Mouse (Mus musculus): Measurements from ENCODE around the gene 4930452B06Rik. TPM values are rescaled to one million over a fixed set of nuclear protein-coding genes. Genes with fewer than 3 reads are reported as not detected.

Gene 4930452B06Rik
- polyA plus RNA-seq, 1 experiment: not detected

DNA sequence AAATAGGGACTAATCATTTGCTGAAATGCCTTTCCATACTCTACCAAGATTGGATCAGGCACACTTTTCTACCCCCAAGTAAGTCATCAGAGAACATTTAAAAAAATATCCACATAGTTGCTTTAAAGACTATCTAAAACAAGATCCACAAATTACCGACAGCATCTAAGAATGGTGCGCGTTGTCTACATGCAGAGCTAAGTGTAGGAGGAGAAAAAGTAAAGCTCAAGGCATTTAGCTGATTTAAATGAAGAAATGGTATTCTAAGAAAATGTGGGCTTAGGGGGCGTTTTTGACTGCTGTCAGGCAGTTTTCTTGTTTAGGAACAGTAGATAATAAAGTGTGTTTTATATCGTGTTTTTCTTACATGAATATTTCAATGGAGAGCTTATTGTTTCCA lies 163.5 kb downstream of the 4930452B06Rik start:
- no peaks in the 10 kb centered on the region for H3K4me1 ChIP-seq (ENCODE audit: control insufficient read depth, insufficient read depth, low read length)
- H3K27ac ChIP-seq (ENCODE audit: insufficient read depth, low read depth, low read length): no peak overlapping the region
- H3K4me3 ChIP-seq (ENCODE audit: insufficient read depth, low read length): no peak overlapping the region
- TF ChIP-seq CTCF (IDR thresholded peaks at IDR 0.05; ENCODE audit: low read depth, low read length) (no peak), POLR2A (IDR thresholded peaks at IDR 0.05; ENCODE audit: borderline replicate concordance, low read depth, low read length) (no peak)

DNA sequence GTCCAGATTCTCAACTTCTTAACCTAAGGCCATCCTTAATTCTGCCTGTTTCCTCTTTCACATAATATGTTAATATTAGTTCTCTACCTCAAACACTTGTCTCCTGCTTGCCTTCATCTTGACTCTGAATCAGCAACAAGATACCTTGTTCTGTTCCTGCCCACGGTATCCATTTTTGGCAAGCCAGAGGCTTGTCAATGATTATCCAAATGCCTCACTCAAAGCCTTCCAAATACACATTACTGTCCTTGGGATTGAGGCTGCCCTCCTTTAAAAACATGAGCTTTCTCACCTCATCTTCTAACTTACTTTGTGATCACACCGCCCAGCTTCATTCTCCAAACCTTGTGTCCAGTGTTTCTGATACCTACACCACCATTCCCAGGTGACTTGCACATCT lies 170.3 kb downstream of the 4930452B06Rik start:
- no peak overlapping the region for H3K4me3 ChIP-seq (ENCODE audit: insufficient read depth, low read length)
- H3K4me1 ChIP-seq (ENCODE audit: control insufficient read depth, insufficient read depth, low read length): no peaks in the 10 kb centered on the region
- TF ChIP-seq POLR2A (IDR thresholded peaks at IDR 0.05; ENCODE audit: borderline replicate concordance, low read depth, low read length) (no peak), CTCF (IDR thresholded peaks at IDR 0.05; ENCODE audit: low read depth, low read length) (no peak)
- no peak overlapping the region for H3K27ac ChIP-seq (ENCODE audit: insufficient read depth, low read depth, low read length)

DNA sequence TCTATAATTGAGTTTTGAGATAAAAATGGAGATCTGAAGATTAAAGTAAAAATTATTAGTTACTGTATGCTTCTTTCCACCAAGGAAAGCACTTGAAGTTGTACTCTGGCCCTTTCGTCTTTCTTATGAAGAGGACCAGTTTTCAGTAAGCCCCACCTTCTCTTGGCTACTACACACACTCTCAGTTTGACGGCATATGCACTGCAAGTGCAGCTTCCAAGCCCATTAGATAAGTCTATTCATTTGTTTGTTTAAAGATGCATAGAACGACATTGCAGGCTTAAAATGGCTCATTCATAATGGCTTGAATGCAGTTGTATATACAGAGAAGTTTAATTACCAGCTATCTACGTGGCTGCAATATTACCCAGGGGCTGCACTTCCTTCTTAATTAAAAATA lies 171.1 kb downstream of the 4930452B06Rik start:
- no peak overlapping the region for H3K4me3 ChIP-seq (ENCODE audit: insufficient read depth, low read length)
- no peak for TF ChIP-seq POLR2A (IDR thresholded peaks at IDR 0.05; ENCODE audit: borderline replicate concordance, low read depth, low read length)
- no peak for TF ChIP-seq CTCF (IDR thresholded peaks at IDR 0.05; ENCODE audit: low read depth, low read length)
- no peaks in the 10 kb centered on the region for H3K4me1 ChIP-seq (ENCODE audit: control insufficient read depth, insufficient read depth, low read length)
- H3K27ac ChIP-seq (ENCODE audit: insufficient read depth, low read depth, low read length): no peak overlapping the region

DNA sequence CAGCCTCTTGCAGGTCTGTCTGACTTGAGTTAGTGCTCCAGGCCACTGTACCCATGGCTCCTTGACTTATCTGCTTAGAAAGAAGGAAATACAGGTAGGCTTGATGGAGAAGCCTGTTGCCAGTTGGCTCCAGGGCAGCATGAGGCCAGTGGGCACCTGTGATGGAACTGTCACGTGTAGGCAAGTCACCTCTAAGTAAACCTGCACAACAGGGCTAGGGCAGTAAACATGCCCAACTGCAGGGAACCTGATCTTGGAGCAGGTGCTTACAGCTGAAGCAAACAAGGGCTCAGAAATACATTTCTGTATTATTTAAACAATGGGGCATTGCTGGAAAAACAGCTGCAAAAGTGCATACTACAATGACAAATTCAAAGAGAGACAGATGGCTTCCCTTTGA lies 171.8 kb downstream of the 4930452B06Rik start:
- TF ChIP-seq CTCF (IDR thresholded peaks at IDR 0.05; ENCODE audit: low read depth, low read length) (no peak), POLR2A (IDR thresholded peaks at IDR 0.05; ENCODE audit: borderline replicate concordance, low read depth, low read length) (no peak)
- Histone ChIP-seq H3K27ac (ENCODE audit: insufficient read depth, low read depth, low read length) (no peak overlapping the region), H3K4me3 (ENCODE audit: insufficient read depth, low read length) (no peak overlapping the region), H3K4me1 (ENCODE audit: control insufficient read depth, insufficient read depth, low read length) (no peaks in the 10 kb centered on the region)

DNA sequence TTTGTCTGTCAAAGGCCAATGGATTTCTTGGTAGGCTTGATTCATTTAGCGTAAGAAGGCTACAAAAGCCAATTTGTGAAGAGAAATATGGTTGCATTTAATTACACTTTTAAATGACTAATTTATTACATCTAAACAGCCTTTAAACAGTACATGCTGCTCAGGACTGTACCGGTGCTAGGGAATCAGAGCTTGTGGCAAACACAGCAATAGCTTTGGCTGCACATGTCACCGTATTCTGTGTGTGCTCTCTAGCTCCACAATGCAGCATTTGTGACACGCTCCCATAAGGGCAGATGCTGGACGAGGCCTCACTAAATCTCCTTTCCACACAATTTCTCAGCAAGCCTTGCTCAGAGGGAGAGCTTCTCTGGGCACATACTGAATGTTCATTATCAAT lies 187.9 kb downstream of the 4930452B06Rik start:
- Histone ChIP-seq H3K4me3 (ENCODE audit: insufficient read depth, low read length) (no peak overlapping the region), H3K4me1 (ENCODE audit: control insufficient read depth, insufficient read depth, low read length) (no peaks in the 10 kb centered on the region), H3K27ac (ENCODE audit: insufficient read depth, low read depth, low read length) (no peak overlapping the region)
- TF ChIP-seq POLR2A (IDR thresholded peaks at IDR 0.05; ENCODE audit: borderline replicate concordance, low read depth, low read length) (no peak), CTCF (IDR thresholded peaks at IDR 0.05; ENCODE audit: low read depth, low read length) (no peak)

DNA sequence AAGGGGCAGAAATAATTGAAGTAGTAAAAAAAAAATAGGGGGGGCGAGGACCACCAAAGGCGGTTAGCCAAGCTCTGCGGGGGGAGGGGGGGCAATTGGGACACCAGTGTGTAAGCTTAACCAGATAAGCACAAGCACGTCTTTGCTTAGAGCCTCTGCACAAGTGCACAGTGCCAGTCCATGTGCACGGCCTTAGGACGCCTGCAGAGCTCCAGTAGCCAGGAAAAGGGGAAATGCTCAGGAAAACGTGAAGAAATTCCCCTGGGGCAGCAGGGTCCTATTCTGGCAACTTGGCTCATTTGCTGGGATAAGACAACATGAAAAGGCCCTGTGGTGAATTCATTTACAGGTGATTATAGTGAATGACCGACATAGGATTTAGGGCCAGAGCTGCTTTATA lies 188.7 kb downstream of the 4930452B06Rik start:
- TF ChIP-seq CTCF (IDR thresholded peaks at IDR 0.05; ENCODE audit: low read depth, low read length) (no peak), POLR2A (IDR thresholded peaks at IDR 0.05; ENCODE audit: borderline replicate concordance, low read depth, low read length) (no peak)
- Histone ChIP-seq H3K27ac (ENCODE audit: insufficient read depth, low read depth, low read length) (no peak overlapping the region), H3K4me1 (ENCODE audit: control insufficient read depth, insufficient read depth, low read length) (no peaks in the 10 kb centered on the region), H3K4me3 (ENCODE audit: insufficient read depth, low read length) (no peak overlapping the region)

DNA sequence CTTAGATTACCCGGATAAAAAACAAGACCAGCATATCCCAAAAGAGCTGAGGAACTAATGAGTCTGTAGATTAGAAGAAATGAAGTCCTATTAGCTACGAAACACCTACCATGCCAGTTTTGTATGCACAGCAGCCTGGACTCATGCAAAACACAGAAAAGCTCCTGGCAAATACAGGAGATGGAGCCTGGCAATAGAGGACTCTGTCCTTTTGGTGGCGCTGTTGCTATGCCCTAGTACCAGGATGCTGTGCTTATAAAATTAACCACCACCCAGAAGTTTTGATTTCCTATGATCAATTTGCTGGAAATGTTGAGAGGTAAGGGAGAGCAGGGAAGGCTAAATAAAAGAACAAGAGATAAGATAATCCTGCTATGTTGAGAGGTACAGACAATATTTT lies 189.4 kb downstream of the 4930452B06Rik start:
- Histone ChIP-seq H3K4me1 (ENCODE audit: control insufficient read depth, insufficient read depth, low read length) (no peaks in the 10 kb centered on the region), H3K4me3 (ENCODE audit: insufficient read depth, low read length) (no peak overlapping the region), H3K27ac (ENCODE audit: insufficient read depth, low read depth, low read length) (no peak overlapping the region)
- TF ChIP-seq POLR2A (IDR thresholded peaks at IDR 0.05; ENCODE audit: borderline replicate concordance, low read depth, low read length) (no peak), CTCF (IDR thresholded peaks at IDR 0.05; ENCODE audit: low read depth, low read length) (no peak)

DNA sequence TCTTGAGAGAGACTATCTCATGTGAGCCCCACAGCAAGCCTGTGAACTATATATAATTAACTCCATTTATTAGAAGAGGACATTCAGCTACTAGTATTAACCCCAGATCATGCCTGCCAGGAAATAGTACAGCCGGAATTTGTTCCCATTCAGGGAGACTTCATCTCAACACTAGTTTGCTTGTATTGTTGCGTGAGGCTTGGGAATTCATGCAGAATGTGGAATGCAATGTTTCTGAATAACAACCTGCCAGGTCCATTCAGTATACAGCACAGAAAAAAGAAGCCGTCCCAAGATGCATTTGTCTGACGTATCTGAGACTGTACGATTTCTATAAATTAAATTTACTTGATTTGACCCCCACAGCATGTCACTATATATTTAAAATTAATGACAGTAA lies 190.2 kb downstream of the 4930452B06Rik start:
- Histone ChIP-seq H3K4me3 (ENCODE audit: insufficient read depth, low read length) (no peak overlapping the region), H3K27ac (ENCODE audit: insufficient read depth, low read depth, low read length) (no peak overlapping the region), H3K4me1 (ENCODE audit: control insufficient read depth, insufficient read depth, low read length) (no peaks in the 10 kb centered on the region)
- no peak for TF ChIP-seq CTCF (IDR thresholded peaks at IDR 0.05; ENCODE audit: low read depth, low read length)
- TF ChIP-seq POLR2A (IDR thresholded peaks at IDR 0.05; ENCODE audit: borderline replicate concordance, low read depth, low read length): no peak

DNA sequence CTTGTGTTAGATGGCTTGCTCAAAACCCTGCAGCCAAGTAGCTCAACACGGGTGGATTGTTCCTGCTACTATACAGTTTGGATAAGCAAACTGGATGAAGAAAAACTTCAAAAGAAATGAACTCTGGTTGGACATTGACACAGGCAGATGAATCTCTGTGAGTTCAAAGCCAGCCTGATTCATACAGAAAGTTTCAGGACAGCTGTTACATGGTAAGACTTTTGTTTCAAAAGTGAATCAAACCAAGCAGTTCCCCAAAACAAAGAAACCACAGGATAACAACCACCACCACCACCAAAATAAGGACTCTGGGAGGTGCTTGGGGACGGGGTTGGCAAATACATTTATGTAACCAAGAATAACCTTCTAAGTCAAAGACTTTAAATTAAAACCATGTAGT lies 193.2 kb downstream of the 4930452B06Rik start:
- TF ChIP-seq POLR2A (IDR thresholded peaks at IDR 0.05; ENCODE audit: borderline replicate concordance, low read depth, low read length) (no peak), CTCF (IDR thresholded peaks at IDR 0.05; ENCODE audit: low read depth, low read length) (no peak)
- Histone ChIP-seq H3K4me1 (ENCODE audit: control insufficient read depth, insufficient read depth, low read length) (no peaks in the 10 kb centered on the region), H3K4me3 (ENCODE audit: insufficient read depth, low read length) (no peak overlapping the region), H3K27ac (ENCODE audit: insufficient read depth, low read depth, low read length) (no peak overlapping the region)

DNA sequence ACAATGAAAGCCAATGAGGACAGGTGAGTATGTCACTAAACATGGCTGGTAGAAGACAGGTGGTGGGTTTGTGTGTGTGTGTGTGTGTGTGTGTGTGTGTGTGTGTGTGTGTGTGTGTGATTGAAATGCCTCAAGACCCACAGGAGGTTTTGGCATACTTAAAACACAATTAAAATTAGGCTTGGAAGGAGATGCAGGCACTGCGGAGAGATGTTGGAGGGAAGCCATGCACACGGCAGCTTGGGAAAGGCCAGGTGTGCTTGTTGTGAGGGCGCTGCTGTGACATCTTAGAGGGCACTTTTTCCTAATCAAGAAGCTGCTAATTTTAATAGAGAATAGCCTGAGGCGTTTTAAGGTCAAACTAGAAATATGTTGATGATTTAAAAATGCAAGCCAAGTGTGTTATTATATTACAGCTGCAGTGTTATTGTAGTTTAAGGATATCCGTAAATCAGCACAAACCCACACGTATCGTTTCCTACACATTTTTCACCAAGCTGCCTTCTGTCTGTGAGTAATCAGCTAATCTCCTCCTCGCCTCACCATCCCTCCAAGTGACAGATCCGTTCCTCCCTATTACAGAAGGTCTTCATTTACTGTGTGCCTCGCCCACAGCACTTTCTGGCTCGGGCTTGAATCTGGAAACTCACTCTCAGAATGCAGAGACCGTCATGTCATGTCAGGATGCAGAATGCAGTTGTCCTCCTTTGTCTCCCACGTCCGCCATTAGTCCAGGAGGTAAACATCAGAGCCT lies 201.5 kb downstream of the 4930452B06Rik start:
- H3K4me1 ChIP-seq (ENCODE audit: control insufficient read depth, insufficient read depth, low read length): no peaks in the 10 kb centered on the region
- no peak overlapping the region for H3K27ac ChIP-seq (ENCODE audit: insufficient read depth, low read depth, low read length)
- TF ChIP-seq CTCF (IDR thresholded peaks at IDR 0.05; ENCODE audit: low read depth, low read length) (no peak), POLR2A (IDR thresholded peaks at IDR 0.05; ENCODE audit: borderline replicate concordance, low read depth, low read length) (no peak)
- H3K4me3 ChIP-seq (ENCODE audit: insufficient read depth, low read length): no peak overlapping the region
